Mouse (Mus musculus) stomach, postnatal 0 days (tissue): ENCODE results near the gene Plau.

Experiments used
- CTCF ChIP-seq: IDR thresholded peaks from 2 replicates; pipeline ENCODE4 v1.5.1; 2016; ENCODE audit warnings: antibody characterized with exemption, low read depth, mild to moderate bottlenecking, moderate library complexity
- EP300 ChIP-seq: optimal IDR thresholded peaks from 2 replicates; pipeline ENCODE3; 2016; ENCODE audit warnings: antibody characterized with exemption

- TF ChIP-seq CTCF (no peak), EP300 (no peak)
Measured at GRCm38 (mm10) chr14:20847637-20848129, 11.2 kb downstream of the Plau start.
